Mouse (Mus musculus) intestine, embryonic 16.5 days (tissue): Measurements from ENCODE around the gene Megf6. TPM values are rescaled to one million over a fixed set of nuclear protein-coding genes. Genes with fewer than 3 reads are reported as not detected.

Experiments
- ATAC-seq: fragments of 200-750 bp; cut with Nextera tagmentation; 2 replicates; pipeline ENCODE4 v1.8.0; 2017; ENCODE audit warnings: moderate TSS enrichment, moderate library complexity
- H3K27ac ChIP-seq: fragments of 300-500 bp; sonication (generic); 2 replicates; pipeline ENCODE4 v1.5.1; 2014; ENCODE audit warnings: mild to moderate bottlenecking, low read length
- H3K27me3 ChIP-seq: fragments of 300-500 bp; sonication (generic); replicated peaks from 2 replicates; pipeline ENCODE4 v1.6.1; 2014; ENCODE audit warnings: low read length, control low read depth, mixed read lengths; ENCODE audit not compliant: control insufficient read depth, insufficient read depth
- H3K36me3 ChIP-seq: fragments of 300-500 bp; sonication (generic); 2 replicates; pipeline ENCODE4 v1.6.1; 2014; ENCODE audit warnings: low read length, control low read depth; ENCODE audit not compliant: control insufficient read depth, insufficient read depth
- H3K4me1 ChIP-seq: fragments of 300-500 bp; sonication (generic); 2 replicates; pipeline ENCODE4 v1.6.1; 2014; ENCODE audit warnings: low read length, control low read depth, mixed read lengths; ENCODE audit not compliant: control insufficient read depth, insufficient read depth
- H3K4me2 ChIP-seq: fragments of 300-500 bp; sonication (generic); 2 replicates; pipeline ENCODE4 v1.6.1; 2014; ENCODE audit warnings: low read depth, low read length, control low read depth
- H3K4me3 ChIP-seq: fragments of 300-500 bp; sonication (generic); 2 replicates; pipeline ENCODE4 v1.5.1; 2014; ENCODE audit warnings: mild to moderate bottlenecking, low read length
- H3K9ac ChIP-seq: fragments of 300-500 bp; sonication (generic); 2 replicates; pipeline ENCODE4 v1.6.1; 2014; ENCODE audit warnings: low read depth, low read length
- H3K9me3 ChIP-seq: fragments of 300-500 bp; sonication (generic); 2 replicates; pipeline ENCODE4 v1.6.1; 2016; ENCODE audit warnings: low read length, control low read depth; ENCODE audit not compliant: control insufficient read depth
- WGBS: fragments of 180-500 bp; shearing (Covaris S2); extraction: QIAGEN DNeasy Blood & Tissue Kit; methylation state at CpG from one replicate; pipeline ENCODE4 v1.1.7; 2014; 5-methylcytosine and 5-hydroxymethylcytosine counted together
- polyA plus RNA-seq: library from polyadenylated mRNA; unstranded; fragments of >200 nt; fragmentation: Nextera tagmentation; extraction: Ambion mirVana; gene quantifications from 2 replicates; pipeline ENCODE4 v1.2.1, GENCODE M21; 2015

Megf6 gene
- polyA plus RNA-seq, 1 experiment from 2014 or later: 10.3 TPM

- Histone ChIP-seq H3K36me3 (no peaks in the 10 kb centered on the region), H3K4me2 (no peak overlapping the region), H3K27ac (no peak overlapping the region), H3K9ac (no peak overlapping the region), H3K27me3 (no peaks in the 10 kb centered on the region), H3K4me3 (no peak overlapping the region), H3K4me1 (peaks cover 12% of the 10 kb centered on the region; the same call in 1 of the 2 replicates), H3K9me3 (no peaks in the 10 kb centered on the region)
- peak; percentile 59; the same call in 1 of the 2 replicates for ATAC-seq
- WGBS: 8% methylated on average over 5 of the region's 5 CpGs
Measured at GRCm38 (mm10) chr4:154214075-154214474, 43.5 kb downstream of the Megf6 start.

- no peak overlapping the region for H3K4me2 ChIP-seq
- H3K36me3 ChIP-seq: no peaks in the 10 kb centered on the region
- H3K9me3 ChIP-seq: no peaks in the 10 kb centered on the region
- no peak for ATAC-seq
- H3K9ac ChIP-seq: no peak overlapping the region
- no peak overlapping the region for H3K27ac ChIP-seq
- H3K27me3 ChIP-seq: no peaks in the 10 kb centered on the region
- 50% methylated on average over 7 of the region's 7 CpGs for WGBS
- peaks cover 5% of the 10 kb centered on the region; the same call in 1 of the 2 replicates for H3K4me1 ChIP-seq
- no peak overlapping the region for H3K4me3 ChIP-seq
Measured at GRCm38 (mm10) chr4:154217711-154218350, 47.3 kb downstream of the Megf6 start.

GRCm38 (mm10) chr4:154222773-154223172 lies 52.2 kb downstream of the Megf6 start:
- no peaks in the 10 kb centered on the region for H3K9me3 ChIP-seq
- H3K4me2 ChIP-seq: no peak overlapping the region
- 64% methylated on average over 6 of the region's 6 CpGs for WGBS
- no peak overlapping the region for H3K4me3 ChIP-seq
- H3K36me3 ChIP-seq: no peaks in the 10 kb centered on the region
- no peaks in the 10 kb centered on the region for H3K27me3 ChIP-seq
- no peak for ATAC-seq
- H3K4me1 ChIP-seq: peaks cover 11% of the 10 kb centered on the region; the same call in 1 of the 2 replicates
- H3K9ac ChIP-seq: no peak overlapping the region
- no peak overlapping the region for H3K27ac ChIP-seq

- no peaks in the 10 kb centered on the region for H3K9me3 ChIP-seq
- no peak overlapping the region for H3K27ac ChIP-seq
- H3K4me1 ChIP-seq: peaks cover 11% of the 10 kb centered on the region; the same call in 1 of the 2 replicates
- H3K36me3 ChIP-seq: no peaks in the 10 kb centered on the region
- no peak overlapping the region for H3K4me3 ChIP-seq
- no peak overlapping the region for H3K9ac ChIP-seq
- no peak overlapping the region for H3K4me2 ChIP-seq
- WGBS: 29% methylated on average over 6 of the region's 6 CpGs
- no peaks in the 10 kb centered on the region for H3K27me3 ChIP-seq
- ATAC-seq: peak; percentile 69
Measured at GRCm38 (mm10) chr4:154224267-154224969, 53.9 kb downstream of the Megf6 start.

- no peaks in the 10 kb centered on the region for H3K27me3 ChIP-seq
- no peak overlapping the region for H3K4me2 ChIP-seq
- H3K9me3 ChIP-seq: no peaks in the 10 kb centered on the region
- no peak overlapping the region for H3K4me3 ChIP-seq
- no peak for ATAC-seq
- no peaks in the 10 kb centered on the region for H3K36me3 ChIP-seq
- no peak overlapping the region for H3K9ac ChIP-seq
- 52% methylated on average over 9 of the region's 9 CpGs for WGBS
- peaks cover 11% of the 10 kb centered on the region; the same call in 1 of the 2 replicates for H3K4me1 ChIP-seq
- no peak overlapping the region for H3K27ac ChIP-seq
Measured at GRCm38 (mm10) chr4:154224970-154225309, 54.4 kb downstream of the Megf6 start.

- H3K4me3 ChIP-seq: no peak overlapping the region
- no peak overlapping the region for H3K27ac ChIP-seq
- no peak overlapping the region for H3K9ac ChIP-seq
- no peaks in the 10 kb centered on the region for H3K36me3 ChIP-seq
- H3K4me2 ChIP-seq: no peak overlapping the region
- ATAC-seq: no peak
- 79% methylated on average over 11 of the region's 11 CpGs for WGBS
- H3K9me3 ChIP-seq: no peaks in the 10 kb centered on the region
- no peaks in the 10 kb centered on the region for H3K27me3 ChIP-seq
- H3K4me1 ChIP-seq: peaks cover 11% of the 10 kb centered on the region; the same call in 1 of the 2 replicates
Measured at GRCm38 (mm10) chr4:154226678-154227077, 56.1 kb downstream of the Megf6 start.

GRCm38 (mm10) chr4:154228336-154228735 lies 57.8 kb downstream of the Megf6 start:
- Histone ChIP-seq H3K4me3 (no peak overlapping the region), H3K9me3 (no peaks in the 10 kb centered on the region), H3K27me3 (no peaks in the 10 kb centered on the region), H3K4me1 (peaks cover 11% of the 10 kb centered on the region; the same call in 1 of the 2 replicates), H3K27ac (no peak overlapping the region), H3K4me2 (no peak overlapping the region), H3K36me3 (no peaks in the 10 kb centered on the region), H3K9ac (no peak overlapping the region)
- no peak for ATAC-seq
- WGBS: 63% methylated on average over 11 of the region's 11 CpGs

GRCm38 (mm10) chr4:154229569-154229968 lies 59.0 kb downstream of the Megf6 start:
- no peaks in the 10 kb centered on the region for H3K36me3 ChIP-seq
- no peak overlapping the region for H3K27ac ChIP-seq
- no peaks in the 10 kb centered on the region for H3K27me3 ChIP-seq
- no peak for ATAC-seq
- no peak overlapping the region for H3K9ac ChIP-seq
- 92% methylated on average over 9 of the region's 9 CpGs for WGBS
- no peak overlapping the region for H3K4me3 ChIP-seq
- no peaks in the 10 kb centered on the region for H3K9me3 ChIP-seq
- H3K4me1 ChIP-seq: peaks cover 9% of the 10 kb centered on the region; the same call in 1 of the 2 replicates
- H3K4me2 ChIP-seq: no peak overlapping the region

- H3K4me1 ChIP-seq: no peaks in the 10 kb centered on the region; the same call in 1 of the 2 replicates
- H3K36me3 ChIP-seq: no peaks in the 10 kb centered on the region
- no peak overlapping the region for H3K9ac ChIP-seq
- H3K4me2 ChIP-seq: no peak overlapping the region
- 73% methylated on average over 7 of the region's 7 CpGs for WGBS
- no peak overlapping the region for H3K27ac ChIP-seq
- no peaks in the 10 kb centered on the region for H3K27me3 ChIP-seq
- ATAC-seq: no peak
- no peak overlapping the region for H3K4me3 ChIP-seq
- no peaks in the 10 kb centered on the region; the same call in 1 of the 2 replicates for H3K9me3 ChIP-seq
Measured at GRCm38 (mm10) chr4:154231380-154231779, 60.9 kb downstream of the Megf6 start.
